Mouse (Mus musculus): ENCODE measurements around the gene Klre1. TPM values are rescaled to one million over a fixed set of nuclear protein-coding genes. Genes with fewer than 3 reads are reported as not detected.
"Not testable (repeated sequence)": the region's sequence is repeated elsewhere in the genome, so short reads cannot be mapped to it uniquely, and the experiment has no call there.

The Klre1 gene
- total RNA-seq, 4 experiments from 2014 or later: not detected

DNA sequence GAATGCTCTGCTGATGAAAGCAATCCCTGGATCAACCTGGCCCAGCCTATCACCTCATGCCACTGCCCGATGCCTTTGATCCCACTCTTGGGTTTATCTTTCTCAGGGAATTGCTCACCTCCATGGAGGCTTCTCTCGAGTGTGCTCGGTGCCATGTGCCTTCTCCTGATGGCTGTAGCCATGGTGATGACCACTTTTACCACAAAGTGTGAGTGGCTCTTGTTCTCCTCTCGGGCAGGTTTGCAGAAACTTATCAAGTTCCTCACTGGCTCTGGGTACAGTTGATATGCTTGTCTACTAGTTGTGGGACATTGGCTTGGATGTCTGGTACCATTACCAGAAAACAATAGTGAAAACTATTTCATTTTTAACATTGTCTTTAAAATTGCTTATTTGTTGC, 4.2 kb downstream of the Klre1 start:
- DNase-seq (ENCODE audit: low spot score in 2 of 2): no peak

GRCm38 (mm10) chr6:129583014-129583413, 5.3 kb downstream of the Klre1 start:
- no peak for DNase-seq (ENCODE audit: low spot score in 2 of 2)

GRCm38 (mm10) chr6:129591508-129591907, 13.8 kb downstream of the Klre1 start, which contains the start of gene Klrd1:
TSS of gene Klrd1 (plus strand) at chr6:129591782.
- DNase-seq (ENCODE audit: low spot score in 2 of 2): no peak

GRCm38 (mm10) chr6:129608372-129608771, 30.7 kb downstream of the Klre1 start:
- no peak for DNase-seq (ENCODE audit: low spot score in 2 of 2)

GRCm38 (mm10) chr6:129623735-129624134, 46.0 kb downstream of the Klre1 start, which contains the start of gene Klrk1:
TSS of gene Klrk1 (minus strand) at chr6:129623864.
- DNase-seq (ENCODE audit: low spot score in 2 of 2): no peak

DNA sequence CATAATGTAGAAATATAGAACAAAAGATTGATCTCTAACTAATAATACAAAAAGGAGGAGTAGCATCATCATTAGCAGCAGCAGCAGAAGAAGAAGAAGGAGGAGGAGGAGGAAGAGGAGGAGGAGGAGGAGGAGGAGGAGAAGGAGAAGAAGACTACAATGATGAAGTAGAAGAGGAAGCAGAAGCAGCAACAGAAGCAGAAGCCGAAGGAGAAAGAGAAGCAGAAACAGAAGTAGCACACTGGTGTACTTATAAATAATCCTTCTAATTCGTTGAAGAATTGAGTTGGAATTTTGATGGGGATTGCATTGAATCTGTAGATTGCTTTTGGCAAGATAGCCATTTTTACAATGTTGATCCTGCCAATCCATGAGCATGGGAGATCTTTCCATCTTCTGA, 53.3 kb downstream of the Klre1 start:
- DNase-seq (ENCODE audit: low spot score in 2 of 2): not testable (repeated sequence)

Other genes starting within 250 kb of the Klre1 start
- not detected for gene 4922502D21Rik, start 246.1 kb upstream of the Klre1 start, total RNA-seq (2022)
- under 1 TPM in 2 of 4 experiments, not detected in 2; 0.16 to 0.70 TPM for gene Clec12a, start 235.2 kb upstream of the Klre1 start, total RNA-seq (2022)
- not detected for gene Clec12b, start 192.0 kb upstream of the Klre1 start, total RNA-seq (2022)
- gene Clec1b, start 180.6 kb upstream of the Klre1 start, total RNA-seq (2022): 1 to 10 TPM in 1 of 4 experiments, under 1 TPM in 1, not detected in 2; 0.07 to 1.0 TPM
- not detected for gene Clec9a, start 169.0 kb upstream of the Klre1 start, total RNA-seq (2022)
- 1 to 10 TPM; 3.2 to 4.8 (median 4.3) TPM for gene Clec1a, start 125.9 kb upstream of the Klre1 start, total RNA-seq (2022)
- gene Olr1, start 70.7 kb upstream of the Klre1 start, total RNA-seq (2022): not detected
- gene Tmem52b, start 65.3 kb upstream of the Klre1 start, total RNA-seq (2022): not detected
- 100 to 1,000 TPM; 665 to 765 (median 700) TPM for gene Gabarapl1, start 44.7 kb upstream of the Klre1 start, total RNA-seq (2022)
- not detected for gene Klrd1, start 13.9 kb downstream of the Klre1 start, total RNA-seq (2022)
- not detected for gene Klrk1, start 46.0 kb downstream of the Klre1 start, total RNA-seq (2022)
- not detected for gene Klrc3, start 65.4 kb downstream of the Klre1 start, total RNA-seq (2022)
- gene Klrc2, start 82.8 kb downstream of the Klre1 start, total RNA-seq (2022): not detected
- gene Klrc1, start 101.1 kb downstream of the Klre1 start, total RNA-seq (2022): not detected
- not detected for gene Klri1, start 139.2 kb downstream of the Klre1 start, total RNA-seq (2022)
- gene Klri2, start 162.6 kb downstream of the Klre1 start, total RNA-seq (2022): not detected
- gene Gm156, start 206.4 kb downstream of the Klre1 start, total RNA-seq (2022): not detected